Mouse (Mus musculus) lung, postnatal 0 days (tissue): Measurements from ENCODE around the gene Lbp. TPM values are rescaled to one million over a fixed set of nuclear protein-coding genes. Genes with fewer than 3 reads are reported as not detected.

Experiments used
- ATAC-seq: fragments of 200-750 bp; cut with Nextera tagmentation; 2 replicates; pipeline ENCODE4 v1.8.0; 2017; ENCODE audit warnings: moderate library complexity
- DNase-seq: peaks from one replicate; pipeline ENCODE4 v3.0.0-alpha.2; 2016; ENCODE audit warnings: low spot score
- H3K27ac ChIP-seq: fragments of 300-500 bp; sonication (generic); 2 replicates; pipeline ENCODE4 v1.5.1; 2014; ENCODE audit warnings: antibody characterized with exemption, mild to moderate bottlenecking, low read length, mixed read lengths
- H3K27me3 ChIP-seq: fragments of 300-500 bp; sonication (generic); replicated peaks from 2 replicates; pipeline ENCODE4 v1.6.1; 2014; ENCODE audit warnings: low read length, mixed read lengths; ENCODE audit not compliant: insufficient read depth
- H3K36me3 ChIP-seq: fragments of 300-500 bp; sonication (generic); 2 replicates; pipeline ENCODE4 v1.6.1; 2014; ENCODE audit warnings: low read length, mixed read lengths; ENCODE audit not compliant: insufficient read depth
- H3K4me1 ChIP-seq: fragments of 300-500 bp; sonication (generic); 2 replicates; pipeline ENCODE4 v1.6.1; 2014; ENCODE audit warnings: antibody characterized with exemption, low read depth, low read length, mixed read lengths; ENCODE audit not compliant: insufficient read depth
- H3K4me2 ChIP-seq: fragments of 300-500 bp; sonication (generic); replicated peaks from 2 replicates; pipeline ENCODE4 v1.6.1; 2014; ENCODE audit warnings: low read depth, mild to moderate bottlenecking, low read length, moderate library complexity, mixed read lengths
- H3K4me3 ChIP-seq: fragments of 300-500 bp; sonication (generic); 2 replicates; pipeline ENCODE4 v1.5.1; 2014; ENCODE audit warnings: low read depth, low read length
- H3K9ac ChIP-seq: fragments of 300-500 bp; sonication (generic); replicated peaks from 2 replicates; pipeline ENCODE4 v1.6.1; 2014; ENCODE audit warnings: low read depth, mild to moderate bottlenecking
- H3K9me3 ChIP-seq: fragments of 300-500 bp; sonication (generic); 2 replicates; pipeline ENCODE4 v1.6.1; 2016; ENCODE audit warnings: low read length, mixed read lengths
- CTCF ChIP-seq: IDR thresholded peaks from 2 replicates; pipeline ENCODE4 v1.5.1; 2016; ENCODE audit warnings: antibody characterized with exemption, mild to moderate bottlenecking
- EP300 ChIP-seq: IDR thresholded peaks from 2 replicates; pipeline ENCODE4 v1.6.1; 2016; ENCODE audit warnings: antibody characterized with exemption, mild to moderate bottlenecking, control low read depth
- WGBS: fragments of 180-500 bp; shearing (Covaris S2); extraction: QIAGEN DNeasy Blood & Tissue Kit; methylation state at CpG from one replicate; pipeline ENCODE4 v1.1.7; 2014; 5-methylcytosine and 5-hydroxymethylcytosine counted together
- polyA plus RNA-seq: library from polyadenylated mRNA; unstranded; fragments of >200 nt; fragmentation: Nextera tagmentation; extraction: Ambion mirVana; gene quantifications from 2 replicates; pipeline ENCODE4 v1.2.1, GENCODE M21; 2015

Lbp gene
- polyA plus RNA-seq, 1 experiment from 2014 or later: 42.1 TPM

- H3K27ac ChIP-seq: no peak overlapping the region
- H3K27me3 ChIP-seq: no peaks in the 10 kb centered on the region
- WGBS: 75% methylated on average over 10 of the region's 10 CpGs
Measured at GRCm38 (mm10) chr2:158337698-158338097, 31.4 kb downstream of the Lbp start.

DNA sequence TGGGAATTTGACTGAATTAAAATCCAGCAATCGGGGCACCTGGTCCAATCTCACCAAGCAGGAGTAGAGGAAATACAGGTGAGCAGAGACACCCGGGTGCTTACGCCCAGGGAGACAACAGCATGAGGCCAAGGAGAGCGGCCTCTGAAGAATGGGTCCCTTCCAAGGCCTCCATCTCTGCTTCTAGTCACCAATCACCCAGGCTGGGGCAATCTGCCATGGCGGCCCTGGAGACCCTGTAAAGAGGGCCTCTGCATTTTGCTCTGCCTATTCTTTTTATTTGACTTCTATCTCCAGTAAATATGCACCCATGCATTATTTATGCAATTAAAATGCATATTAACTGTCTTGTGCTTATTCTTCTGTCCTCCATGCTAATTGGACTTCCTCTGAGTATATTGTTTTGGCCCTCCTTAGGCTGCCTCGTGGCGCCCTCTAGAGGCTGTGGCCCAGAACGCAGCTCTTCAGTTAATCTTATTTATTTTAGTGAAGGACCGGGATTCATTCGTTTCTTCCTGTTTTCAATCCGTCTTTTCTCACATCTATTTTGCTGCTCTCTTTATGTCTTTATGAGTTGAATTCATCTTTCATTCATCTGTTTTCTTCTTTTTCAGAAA, 33.8 kb downstream of the Lbp start:
- Histone ChIP-seq H3K4me3 (no peak overlapping the region), H3K36me3 (no peaks in the 10 kb centered on the region), H3K9ac (no peak overlapping the region), H3K9me3 (no peaks in the 10 kb centered on the region), H3K4me1 (no peaks in the 10 kb centered on the region), H3K27me3 (no peaks in the 10 kb centered on the region), H3K4me2 (no peak overlapping the region), H3K27ac (no peak overlapping the region)
- 36% methylated on average over 11 of the region's 11 CpGs for WGBS
- TF ChIP-seq CTCF: peak; percentile 92
- TF ChIP-seq EP300: no peak
- ATAC-seq: no peak
- peak; percentile 78 for DNase-seq

More at GRCm38 (mm10) chr2:158337698-158338097, 31.4 kb downstream of the Lbp start:
- TF ChIP-seq CTCF: no peak
- TF ChIP-seq EP300: no peak
- Histone ChIP-seq H3K9ac (no peak overlapping the region), H3K36me3 (no peaks in the 10 kb centered on the region), H3K4me3 (no peak overlapping the region), H3K4me1 (no peaks in the 10 kb centered on the region), H3K9me3 (no peaks in the 10 kb centered on the region), H3K4me2 (no peak overlapping the region)
- DNase-seq: no peak
- no peak for ATAC-seq

DNA sequence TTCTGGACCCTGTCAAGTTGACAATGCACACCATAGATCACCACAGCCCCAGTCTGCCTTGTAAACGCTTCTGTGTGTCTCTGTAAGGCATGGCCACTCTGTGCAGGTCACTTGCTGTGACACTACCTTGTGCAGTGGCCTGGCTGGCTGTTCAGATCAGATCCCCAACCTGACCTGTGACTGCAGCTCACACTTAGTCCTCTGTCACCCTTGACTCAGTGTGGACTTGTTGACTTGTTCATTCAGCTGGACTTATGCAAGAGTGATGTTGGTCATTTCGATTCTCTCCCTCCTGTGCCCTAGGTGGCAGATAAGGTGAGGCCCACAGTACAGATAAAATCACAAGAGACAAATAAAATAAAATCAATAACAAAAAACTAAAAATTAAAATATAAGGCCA, 35.0 kb downstream of the Lbp start:
- DNase-seq (no peak), ATAC-seq (no peak)
- 59% methylated on average over 2 of the region's 2 CpGs for WGBS
- Histone ChIP-seq H3K9ac (no peak overlapping the region), H3K4me3 (no peak overlapping the region), H3K36me3 (no peaks in the 10 kb centered on the region), H3K4me1 (no peaks in the 10 kb centered on the region), H3K4me2 (no peak overlapping the region), H3K27me3 (no peaks in the 10 kb centered on the region), H3K9me3 (no peaks in the 10 kb centered on the region), H3K27ac (no peak overlapping the region)
- TF ChIP-seq EP300: no peak
- TF ChIP-seq CTCF: no peak

GRCm38 (mm10) chr2:158343495-158343894, 37.2 kb downstream of the Lbp start:
- TF ChIP-seq EP300 (no peak), CTCF (no peak)
- DNase-seq (no peak), ATAC-seq (no peak)
- WGBS: 80% methylated on average over 5 of the region's 5 CpGs
- Histone ChIP-seq H3K27me3 (no peaks in the 10 kb centered on the region), H3K4me3 (no peak overlapping the region), H3K27ac (no peak overlapping the region), H3K4me2 (no peak overlapping the region), H3K9ac (no peak overlapping the region), H3K4me1 (no peaks in the 10 kb centered on the region), H3K9me3 (no peaks in the 10 kb centered on the region), H3K36me3 (no peaks in the 10 kb centered on the region)

- H3K36me3 ChIP-seq: no peaks in the 10 kb centered on the region
- no peak for TF ChIP-seq CTCF
- no peak for TF ChIP-seq EP300
- H3K4me2 ChIP-seq: no peak overlapping the region
- no peaks in the 10 kb centered on the region for H3K4me1 ChIP-seq
- ATAC-seq: no peak
- H3K27me3 ChIP-seq: no peaks in the 10 kb centered on the region
- no peak overlapping the region for H3K4me3 ChIP-seq
- no peak for DNase-seq
- no peaks in the 10 kb centered on the region for H3K9me3 ChIP-seq
- no peak overlapping the region for H3K27ac ChIP-seq
- no peak overlapping the region for H3K9ac ChIP-seq
- WGBS: 62% methylated on average over 6 of the region's 6 CpGs
Measured at GRCm38 (mm10) chr2:158346467-158346866, 40.2 kb downstream of the Lbp start.

DNA sequence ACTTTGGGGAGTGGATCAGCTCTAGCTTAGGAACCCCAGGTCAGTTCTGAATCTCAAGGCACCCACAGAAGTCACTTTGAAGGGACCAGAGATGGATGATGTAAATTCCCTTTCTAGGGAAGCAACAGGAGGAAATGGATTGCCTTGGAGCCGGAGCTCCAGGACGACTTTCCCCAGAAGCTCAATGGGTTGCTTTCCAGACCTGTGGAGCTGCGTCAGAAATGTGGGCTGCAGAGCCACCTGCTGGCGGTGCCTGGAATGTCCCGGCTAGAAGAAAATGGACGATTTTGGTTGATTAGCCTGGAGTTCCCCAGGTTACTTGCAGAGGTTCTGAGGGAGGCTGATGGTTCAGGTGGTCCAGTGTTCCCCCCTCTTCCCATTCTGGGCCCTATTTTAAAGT, 41.6 kb downstream of the Lbp start:
- Histone ChIP-seq H3K4me2 (no peak overlapping the region), H3K27me3 (no peaks in the 10 kb centered on the region), H3K36me3 (no peaks in the 10 kb centered on the region), H3K4me3 (no peak overlapping the region), H3K27ac (no peak overlapping the region), H3K9ac (no peak overlapping the region), H3K9me3 (no peaks in the 10 kb centered on the region), H3K4me1 (no peaks in the 10 kb centered on the region)
- DNase-seq (peak; percentile 73), ATAC-seq (peak; percentile 49; the same call in 1 of the 2 replicates)
- WGBS: 2% methylated on average over 6 of the region's 6 CpGs
- no peak for TF ChIP-seq EP300
- peak; percentile 93 for TF ChIP-seq CTCF
